Mouse (Mus musculus) heart, embryonic 11.5 days (tissue): ENCODE measurements around the gene Map2k3. TPM values are rescaled to one million over a fixed set of nuclear protein-coding genes. Genes with fewer than 3 reads are reported as not detected.

ENCODE experiments used
- ATAC-seq: fragments of 200-750 bp; cut with Nextera tagmentation; replicated peaks from 2 replicates; pipeline ENCODE4 v1.8.0; 2017; ENCODE audit warnings: moderate library complexity; ENCODE audit not compliant: insufficient number of reproducible peaks, low FRiP score, low TSS enrichment
- H3K27ac ChIP-seq: fragments of 300-500 bp; sonication (generic); 2 replicates; pipeline ENCODE4 v1.5.1; 2014; ENCODE audit warnings: mild to moderate bottlenecking, low read depth, low read length
- H3K27me3 ChIP-seq: fragments of 300-500 bp; sonication (generic); 2 replicates; pipeline ENCODE4 v1.6.1; 2014; ENCODE audit warnings: mild to moderate bottlenecking, low read length, mixed read lengths; ENCODE audit not compliant: control insufficient read depth, insufficient read depth
- H3K36me3 ChIP-seq: fragments of 300-500 bp; sonication (generic); 2 replicates; pipeline ENCODE4 v1.6.1; 2014; ENCODE audit warnings: mild to moderate bottlenecking, low read length, moderate library complexity, mixed read lengths; ENCODE audit not compliant: control insufficient read depth, insufficient read depth
- H3K4me1 ChIP-seq: fragments of 300-500 bp; sonication (generic); 2 replicates; pipeline ENCODE4 v1.6.1; 2014; ENCODE audit warnings: low read length; ENCODE audit not compliant: control insufficient read depth, insufficient read depth
- H3K4me2 ChIP-seq: fragments of 300-500 bp; sonication (generic); 2 replicates; pipeline ENCODE4 v1.6.1; 2014; ENCODE audit warnings: mild to moderate bottlenecking, moderate library complexity
- H3K4me3 ChIP-seq: fragments of 300-500 bp; sonication (generic); 2 replicates; pipeline ENCODE4 v1.5.1; 2014; ENCODE audit warnings: low read depth, low read length
- H3K9ac ChIP-seq: fragments of 300-500 bp; sonication (generic); 2 replicates; pipeline ENCODE4 v1.6.1; 2014; ENCODE audit warnings: mild to moderate bottlenecking, low read depth, low read length, moderate library complexity
- H3K9me3 ChIP-seq: fragments of 300-500 bp; sonication (generic); replicated peaks from 2 replicates; pipeline ENCODE4 v1.6.1; 2016; ENCODE audit warnings: low read length; ENCODE audit not compliant: control insufficient read depth
- WGBS: fragments of 180-500 bp; shearing (Covaris S2); extraction: QIAGEN DNeasy Blood & Tissue Kit; methylation state at CpG from one replicate; pipeline ENCODE4 v1.1.7; 2014; ENCODE audit not compliant: insufficient replicate concordance; 5-methylcytosine and 5-hydroxymethylcytosine counted together
- polyA plus RNA-seq: library from polyadenylated mRNA; unstranded; fragments of >200 nt; fragmentation: Nextera tagmentation; extraction: Ambion mirVana; gene quantifications from 2 replicates; pipeline ENCODE4 v1.2.1, GENCODE M21; 2014

Map2k3 gene
- polyA plus RNA-seq, 1 experiment from 2014 or later, result 77.9 TPM

DNA sequence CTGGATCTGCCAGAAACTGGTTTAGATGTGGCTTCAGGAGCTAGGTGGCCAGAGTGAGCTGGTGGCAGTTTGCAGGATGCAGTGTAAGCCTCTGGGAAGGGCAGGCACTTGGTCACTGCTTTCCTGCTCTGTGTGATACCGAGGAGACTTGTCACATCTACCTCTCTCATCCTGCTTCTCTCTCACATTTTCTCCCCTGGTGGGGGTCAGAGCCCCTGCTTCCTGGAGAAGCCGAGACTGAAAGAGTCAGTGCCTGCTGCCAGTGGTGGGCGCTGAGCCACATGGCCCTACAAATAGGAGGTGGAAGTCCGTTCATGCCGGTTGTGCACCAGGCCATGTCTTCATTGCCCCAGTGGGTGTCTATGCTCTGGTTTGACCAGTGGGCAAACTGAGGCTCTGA, 8.7 kb downstream of the Map2k3 start:
- Histone ChIP-seq H3K9me3 (no peaks in the 10 kb centered on the region), H3K27me3 (no peaks in the 10 kb centered on the region), H3K4me2 (no peak overlapping the region), H3K9ac (no peak overlapping the region), H3K36me3 (peaks cover 11% of the 10 kb centered on the region; the same call in 1 of the 2 replicates), H3K4me1 (peaks cover 60% of the 10 kb centered on the region), H3K27ac (no peak overlapping the region), H3K4me3 (no peak overlapping the region)
- no peak for ATAC-seq
- 83% methylated on average over 5 of the region's 5 CpGs for WGBS

DNA sequence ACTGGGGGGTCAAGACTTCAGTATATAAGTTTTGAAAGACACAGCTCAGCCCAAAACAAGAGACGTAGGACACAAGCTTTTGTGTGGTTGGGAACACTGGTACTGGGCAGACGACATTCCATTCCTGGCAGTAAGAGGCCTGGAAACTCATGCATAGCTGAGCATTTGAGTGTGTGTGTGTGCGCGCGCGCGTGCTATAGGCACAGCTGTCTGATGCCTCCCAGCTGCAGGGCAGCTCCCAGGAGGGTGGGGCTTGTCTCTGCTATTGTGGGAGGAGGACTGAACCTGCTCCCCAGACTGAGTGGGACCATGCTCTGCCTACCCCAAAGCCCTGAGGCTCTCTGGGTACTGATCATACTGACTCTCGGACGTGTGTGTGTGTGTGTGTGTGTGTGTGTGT, 9.5 kb downstream of the Map2k3 start:
- no peaks in the 10 kb centered on the region for H3K9me3 ChIP-seq
- H3K4me3 ChIP-seq, result no peak overlapping the region
- 50% methylated on average over 9 of the region's 9 CpGs for WGBS
- peak overlapping the region; percentile 29 for H3K4me2 ChIP-seq
- H3K9ac ChIP-seq, result no peak overlapping the region
- H3K27ac ChIP-seq, result peak overlapping the region; percentile 57
- peaks cover 56% of the 10 kb centered on the region for H3K4me1 ChIP-seq
- peaks cover 11% of the 10 kb centered on the region; the same call in 1 of the 2 replicates for H3K36me3 ChIP-seq
- peak; percentile 62; the same call in 1 of the 2 replicates for ATAC-seq
- no peaks in the 10 kb centered on the region for H3K27me3 ChIP-seq

DNA sequence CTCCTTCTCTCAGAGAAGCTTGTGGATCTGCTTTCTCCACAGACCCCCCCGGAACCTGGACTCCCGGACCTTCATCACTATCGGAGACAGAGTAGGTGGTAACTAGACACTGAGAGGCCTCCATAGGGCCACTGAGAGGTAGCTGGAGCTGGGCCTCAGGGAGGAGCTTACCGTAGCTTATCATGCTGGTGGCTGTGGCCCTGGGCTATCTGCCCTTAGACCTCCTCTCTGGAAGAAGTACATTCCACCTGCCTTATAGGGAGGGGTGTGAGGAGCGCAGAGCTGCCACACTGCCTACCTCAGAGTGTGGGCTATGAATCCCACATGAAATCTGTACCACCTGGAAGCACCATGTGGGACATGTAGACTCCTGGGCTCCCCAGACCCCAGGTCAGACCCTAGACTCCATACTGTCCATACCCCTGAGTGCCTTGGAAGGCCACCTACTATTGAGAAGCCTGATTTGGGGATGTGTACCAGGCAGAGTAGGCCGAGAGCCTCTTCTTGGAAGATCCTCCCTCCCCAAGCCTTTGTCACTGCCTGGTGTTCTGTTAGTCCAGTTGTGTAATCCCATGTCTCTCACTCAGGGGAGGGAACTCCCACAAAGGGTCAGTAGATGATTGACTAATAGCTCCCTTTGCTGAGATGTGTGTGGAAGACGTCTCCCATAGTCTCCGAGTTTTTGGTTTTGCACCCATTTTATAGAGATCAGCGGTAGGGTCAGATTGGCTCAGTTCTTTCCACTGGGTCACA, 10.6 kb downstream of the Map2k3 start:
- Histone ChIP-seq H3K4me3 (peak overlapping the region; percentile 0; the same call in 1 of the 2 replicates), H3K36me3 (peaks cover 14% of the 10 kb centered on the region), H3K9me3 (no peaks in the 10 kb centered on the region), H3K4me1 (peaks cover 46% of the 10 kb centered on the region), H3K9ac (no peak overlapping the region), H3K27ac (peak overlapping the region; percentile 38; the same call in 1 of the 2 replicates), H3K27me3 (no peaks in the 10 kb centered on the region), H3K4me2 (peak overlapping the region; percentile 29)
- 68% methylated on average over 9 of the region's 9 CpGs for WGBS
- ATAC-seq, result no peak; the same call in 1 of the 2 replicates

DNA sequence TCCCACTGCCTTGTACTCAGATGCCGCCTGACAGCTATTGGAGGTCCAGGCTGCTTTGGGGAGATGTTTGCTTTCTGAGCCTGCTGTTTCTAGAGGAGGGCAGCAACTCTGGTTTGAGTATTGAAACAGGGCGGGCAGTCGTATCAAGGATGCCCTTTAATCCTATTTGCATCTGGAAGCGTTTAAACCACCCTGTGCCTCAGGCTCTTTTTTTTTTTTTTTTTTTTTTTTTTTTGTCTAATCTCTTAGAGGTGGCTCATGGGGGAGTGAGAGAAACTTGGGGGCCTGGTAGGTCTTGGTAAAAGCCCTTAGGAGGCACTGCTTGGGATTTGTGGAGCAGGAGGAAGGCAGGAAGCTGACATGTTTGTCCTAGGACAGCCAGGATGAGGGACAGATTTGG, 13.2 kb downstream of the Map2k3 start:
- Histone ChIP-seq H3K36me3 (peaks cover 23% of the 10 kb centered on the region), H3K27ac (no peak overlapping the region), H3K9me3 (no peaks in the 10 kb centered on the region), H3K27me3 (no peaks in the 10 kb centered on the region), H3K9ac (no peak overlapping the region), H3K4me1 (peaks cover 24% of the 10 kb centered on the region), H3K4me3 (no peak overlapping the region), H3K4me2 (no peak overlapping the region)
- no peak for ATAC-seq
- WGBS, result 79% methylated on average over 4 of the region's 4 CpGs

DNA sequence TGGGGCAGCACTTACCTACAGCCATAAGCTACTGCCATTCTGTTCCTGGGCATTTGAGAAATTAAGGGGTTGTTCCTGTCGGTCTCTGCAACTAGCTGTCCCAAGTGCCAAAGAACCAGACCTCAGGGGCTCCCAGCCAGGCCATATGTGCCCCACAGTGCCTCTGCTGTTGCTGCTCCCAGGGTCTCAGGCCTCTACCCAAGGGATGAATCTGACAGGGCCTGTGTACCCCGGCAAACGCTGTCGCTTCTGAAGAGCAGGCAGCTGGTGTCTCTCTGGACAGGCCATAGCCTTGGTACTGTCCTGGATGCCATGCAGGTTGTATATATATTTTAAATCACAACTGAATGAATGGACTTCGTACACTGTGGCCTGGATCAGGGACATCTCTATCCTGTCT, 20.1 kb downstream of the Map2k3 start:
- Histone ChIP-seq H3K4me3 (no peak overlapping the region), H3K4me2 (no peak overlapping the region), H3K27ac (no peak overlapping the region), H3K27me3 (no peaks in the 10 kb centered on the region), H3K9me3 (no peaks in the 10 kb centered on the region), H3K9ac (no peak overlapping the region), H3K36me3 (peaks cover 23% of the 10 kb centered on the region), H3K4me1 (peaks cover 6% of the 10 kb centered on the region)
- 91% methylated on average over 5 of the region's 5 CpGs for WGBS
- ATAC-seq, result no peak

DNA sequence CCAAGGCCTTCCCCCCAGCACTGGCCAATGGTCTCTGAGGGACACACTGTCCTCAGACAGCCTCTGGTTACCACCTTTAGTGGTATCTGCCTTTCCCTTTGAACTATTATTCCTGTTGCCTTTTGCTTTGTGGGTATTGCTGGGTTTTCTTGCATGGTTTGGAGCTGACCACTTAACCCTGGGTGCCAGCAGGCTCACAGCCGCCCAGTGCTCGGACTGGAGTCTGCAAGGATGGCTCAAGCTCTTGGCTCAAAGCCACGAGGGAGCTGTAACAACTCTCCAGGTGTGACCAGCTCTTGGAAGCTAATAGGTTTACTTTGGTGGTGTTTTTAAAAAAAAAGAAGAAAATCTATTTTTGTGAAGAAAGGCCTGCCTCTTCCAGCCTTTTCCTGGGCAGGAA, 20.5 kb downstream of the Map2k3 start:
- 89% methylated on average over 3 of the region's 3 CpGs for WGBS
- Histone ChIP-seq H3K9ac (no peak overlapping the region), H3K4me3 (no peak overlapping the region), H3K27me3 (no peaks in the 10 kb centered on the region), H3K4me2 (no peak overlapping the region), H3K27ac (no peak overlapping the region), H3K36me3 (peaks cover 21% of the 10 kb centered on the region), H3K4me1 (peaks cover 6% of the 10 kb centered on the region), H3K9me3 (no peaks in the 10 kb centered on the region)
- ATAC-seq, result no peak

DNA sequence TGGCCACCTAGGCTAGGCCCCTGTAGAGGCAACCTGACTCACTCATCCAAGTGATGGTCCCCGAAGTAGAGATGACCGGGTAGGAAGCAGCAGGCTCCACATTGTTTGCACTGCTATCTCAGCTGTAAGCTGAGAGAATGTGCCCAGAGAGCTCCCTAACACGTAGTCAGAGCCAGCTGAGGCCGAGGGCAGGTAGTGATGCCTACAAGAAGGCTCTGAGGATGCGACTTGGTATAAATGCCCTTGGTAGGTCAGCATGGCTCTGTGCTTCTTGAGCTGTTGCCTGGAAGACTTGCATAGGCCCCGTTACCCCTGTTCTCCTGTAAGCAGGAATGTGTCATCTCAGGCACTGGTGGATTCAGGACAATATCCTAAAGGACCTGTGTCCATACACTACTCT, 21.2 kb downstream of the Map2k3 start:
- ATAC-seq, result no peak
- Histone ChIP-seq H3K27me3 (no peaks in the 10 kb centered on the region), H3K27ac (no peak overlapping the region), H3K4me1 (peaks cover 6% of the 10 kb centered on the region), H3K36me3 (peaks cover 15% of the 10 kb centered on the region; the same call in 1 of the 2 replicates), H3K4me2 (no peak overlapping the region), H3K9ac (no peak overlapping the region), H3K9me3 (no peaks in the 10 kb centered on the region), H3K4me3 (no peak overlapping the region)
- 89% methylated on average over 6 of the region's 6 CpGs for WGBS

DNA sequence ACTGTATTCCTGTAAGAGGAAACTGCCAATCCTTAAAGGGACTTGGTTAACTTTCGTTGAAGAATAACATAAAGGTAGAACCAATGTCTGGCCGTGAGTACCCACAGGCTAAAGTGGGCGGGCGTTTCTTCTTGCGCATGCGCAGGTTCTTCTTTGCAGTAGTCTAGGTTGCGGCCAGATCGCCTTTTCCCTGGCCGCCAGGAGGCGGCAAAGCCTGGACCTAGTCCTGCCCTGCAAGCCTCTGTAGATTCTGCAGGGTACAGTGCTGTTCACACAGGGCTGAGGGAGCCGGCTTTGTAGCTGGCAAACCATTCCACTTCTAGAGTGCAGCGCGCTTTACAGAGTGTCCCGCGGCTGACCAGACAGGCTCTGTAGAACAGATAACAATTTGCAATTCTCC, 22.0 kb downstream of the Map2k3 start:
- no peak overlapping the region for H3K4me3 ChIP-seq
- ATAC-seq, result peak; percentile 85
- no peak overlapping the region; the same call in 1 of the 2 replicates for H3K4me2 ChIP-seq
- WGBS, result 6% methylated on average over 15 of the region's 15 CpGs
- no peak overlapping the region for H3K27ac ChIP-seq
- peaks cover 6% of the 10 kb centered on the region for H3K4me1 ChIP-seq
- H3K9me3 ChIP-seq, result no peaks in the 10 kb centered on the region
- H3K27me3 ChIP-seq, result no peaks in the 10 kb centered on the region
- no peak overlapping the region for H3K9ac ChIP-seq
- peaks cover 14% of the 10 kb centered on the region; the same call in 1 of the 2 replicates for H3K36me3 ChIP-seq
